Mouse (Mus musculus) embryonic fibroblast, embryonic 13.5 days (primary cell): ENCODE data around the gene Klf4.
A peak's percentile ranks its signal among the peaks of the same experiment; 100 is the strongest.

Experiments used
- CTCF ChIP-seq: IDR thresholded peaks from 2 replicates; pipeline ENCODE4 v1.5.1; 2011; ENCODE audit warnings: mild to moderate bottlenecking, control low read depth, low read length, moderate library complexity, borderline replicate concordance; ENCODE audit not compliant: insufficient read depth
- POLR2A ChIP-seq: IDR thresholded peaks from 2 replicates; pipeline ENCODE4 v1.6.1; 2011; ENCODE audit warnings: low read depth, mild to moderate bottlenecking, control low read depth, low read length, moderate library complexity

GRCm38 (mm10) chr4:55532407-55533195, at the start of gene Klf4:
- TF ChIP-seq CTCF (no peak), POLR2A (peak; percentile 61)
